Mouse (Mus musculus): ENCODE measurements at regions not wholly inside any gene's neighbourhood (a gene's known extent, or its start where the extent isn't known, plus 50 kb on each side); places are given as distances from the start of the nearest gene placed in this dataset. TPM values are rescaled to one million over a fixed set of nuclear protein-coding genes. Genes with fewer than 3 reads are reported as not detected.

Small RNA genes in the stretch of these regions (microRNA-seq; reads per million reads assigned to microRNA genes)
- gene Gm22696 (ENCODE audit: borderline number of aligned reads) = not detected

All from thymus, postnatal 0 days (tissue).